Mouse (Mus musculus): Measurements from ENCODE around the gene Chic2.

DNA sequence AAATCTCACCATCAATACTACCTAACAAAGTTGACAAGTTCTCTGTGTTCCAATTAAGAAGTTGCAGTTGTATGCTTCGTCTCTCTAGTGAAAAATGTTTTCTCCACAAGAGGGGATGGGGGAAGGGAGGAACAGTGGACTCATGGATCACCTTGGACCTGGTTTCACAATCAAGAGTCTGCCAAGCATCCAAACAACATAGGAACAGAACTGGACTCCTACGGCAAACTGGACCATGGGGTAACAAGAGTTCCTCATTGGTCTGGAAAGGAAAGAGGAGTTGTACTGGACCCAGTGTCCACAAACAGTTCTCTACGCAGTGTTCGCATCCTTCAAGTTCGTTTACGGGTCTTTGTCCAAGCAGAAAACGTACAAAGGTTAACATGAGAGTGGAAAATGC lies 797 bp upstream of the Chic2 start:
- TF ChIP-seq POLR2A (IDR thresholded peaks at IDR 0.05; ENCODE audit: borderline replicate concordance, insufficient read depth, low read length) (no peak), CTCF (IDR thresholded peaks at IDR 0.05; ENCODE audit: borderline replicate concordance, insufficient read depth, low read depth, low read length) (no peak)
